ENCODE assay signal across 20 mouse cellular contexts in genomic region chr3:66131264-66131950, GRCm38 (mm10).
DNase-seq lines count a peak whose midpoint lies in the region; ATAC-seq and TF ChIP-seq lines count a peak whose summit lies in the region.
"Had no signal": no experiment of that assay in that cellular context is flagged by ENCODE, and none has a peak within 500 bp of the region (broad histone marks: within the 10 kb centered on the region; RNA-seq: fewer than 3 reads in every experiment).

No protein-coding gene starts in this region.

- no peak overlapping the region for H3K4me2 ChIP-seq in intestine, embryonic 16.5 days (ENCODE audit: low read depth, low read length)
- H3K4me2 ChIP-seq in intestine, postnatal 0 days (replicated peaks; ENCODE audit: low read depth), result no peak overlapping the region
- no peak overlapping the region for H3K4me2 ChIP-seq in midbrain, postnatal 0 days (ENCODE audit: low read depth, low read length, poor library complexity, severe bottlenecking)
- no peak overlapping the region for H3K4me2 ChIP-seq in embryonic facial prominence, embryonic 13.5 days
- H3K4me2 ChIP-seq in limb, embryonic 13.5 days (replicated peaks), result no peak overlapping the region
- H3K4me2 ChIP-seq: forebrain, embryonic 12.5 days; intestine, embryonic 15.5 days; midbrain, embryonic 12.5 days; neural tube, embryonic 13.5 days had no signal

- H3K27me3 ChIP-seq in intestine, embryonic 16.5 days (replicated peaks; ENCODE audit: control insufficient read depth, insufficient read depth, low read length), result no peaks in the 10 kb centered on the region
- no peaks in the 10 kb centered on the region for H3K27me3 ChIP-seq in intestine, postnatal 0 days (replicated peaks; ENCODE audit: control insufficient read depth, insufficient read depth, low read length)
- no peaks in the 10 kb centered on the region for H3K27me3 ChIP-seq in midbrain, postnatal 0 days (ENCODE audit: insufficient read depth, low read length)
- H3K27me3 ChIP-seq in midbrain, embryonic 10.5 days (ENCODE audit: low read depth, poor library complexity, severe bottlenecking), result no peaks in the 10 kb centered on the region
- H3K27me3 ChIP-seq in embryonic facial prominence, embryonic 13.5 days, result no peaks in the 10 kb centered on the region
- no peaks in the 10 kb centered on the region for H3K27me3 ChIP-seq in limb, embryonic 13.5 days
- H3K27me3 ChIP-seq: forebrain, embryonic 12.5 days; intestine, embryonic 15.5 days; midbrain, embryonic 12.5 days; neural tube, embryonic 13.5 days had no signal

- no peaks in the 10 kb centered on the region for H3K36me3 ChIP-seq in intestine, embryonic 16.5 days (ENCODE audit: control insufficient read depth, insufficient read depth, low read length)
- no peaks in the 10 kb centered on the region for H3K36me3 ChIP-seq in intestine, postnatal 0 days (ENCODE audit: control insufficient read depth, insufficient read depth)
- H3K36me3 ChIP-seq in midbrain, postnatal 0 days (ENCODE audit: insufficient read depth, low read length), result no peaks in the 10 kb centered on the region
- H3K36me3 ChIP-seq in midbrain, embryonic 10.5 days, result no peaks in the 10 kb centered on the region
- H3K36me3 ChIP-seq in embryonic facial prominence, embryonic 13.5 days, result no peaks in the 10 kb centered on the region
- no peaks in the 10 kb centered on the region for H3K36me3 ChIP-seq in limb, embryonic 13.5 days
- H3K36me3 ChIP-seq: forebrain, embryonic 12.5 days; intestine, embryonic 15.5 days; midbrain, embryonic 12.5 days; neural tube, embryonic 13.5 days had no signal

- no peak overlapping the region for H3K4me3 ChIP-seq in intestine, embryonic 16.5 days (ENCODE audit: low read length)
- no peak overlapping the region for H3K4me3 ChIP-seq in intestine, postnatal 0 days (ENCODE audit: low read depth, low read length)
- H3K4me3 ChIP-seq in midbrain, postnatal 0 days (ENCODE audit: low read depth, low read length), result no peak overlapping the region
- H3K4me3 ChIP-seq in midbrain, embryonic 10.5 days, result no peak overlapping the region
- no peak overlapping the region for H3K4me3 ChIP-seq in embryonic facial prominence, embryonic 13.5 days
- no peak overlapping the region for H3K4me3 ChIP-seq in limb, embryonic 13.5 days
- H3K4me3 ChIP-seq: forebrain, embryonic 12.5 days; intestine, embryonic 15.5 days; midbrain, embryonic 12.5 days; neural tube, embryonic 13.5 days had no signal

- no peaks in the 10 kb centered on the region for H3K9me3 ChIP-seq in intestine, embryonic 16.5 days (ENCODE audit: control insufficient read depth, low read length)
- no peaks in the 10 kb centered on the region for H3K9me3 ChIP-seq in intestine, postnatal 0 days (ENCODE audit: control insufficient read depth)
- no peaks in the 10 kb centered on the region for H3K9me3 ChIP-seq in midbrain, postnatal 0 days (ENCODE audit: low read length)
- no peaks in the 10 kb centered on the region for H3K9me3 ChIP-seq in midbrain, embryonic 10.5 days (replicated peaks)
- H3K9me3 ChIP-seq in embryonic facial prominence, embryonic 13.5 days, result no peaks in the 10 kb centered on the region
- H3K9me3 ChIP-seq in limb, embryonic 13.5 days, result no peaks in the 10 kb centered on the region
- H3K9me3 ChIP-seq: forebrain, embryonic 12.5 days; intestine, embryonic 15.5 days; midbrain, embryonic 12.5 days; neural tube, embryonic 13.5 days had no signal

- 0 out of 2 replicates have a peak, but pooled peaks have one; percentile 31 for ATAC-seq in intestine, embryonic 16.5 days
- no peak for ATAC-seq in intestine, postnatal 0 days
- ATAC-seq in midbrain, postnatal 0 days (ENCODE audit: low FRiP score), result no peak
- ATAC-seq in embryonic facial prominence, embryonic 13.5 days (ENCODE audit: insufficient number of reproducible peaks, insufficient read depth, low FRiP score, low TSS enrichment, low read depth), result peak; percentile 68; the same call in 1 of the 2 replicates
- peak; percentile 82 for ATAC-seq in limb, embryonic 13.5 days (ENCODE audit: low FRiP score, low read depth)
- ATAC-seq: intestine, embryonic 15.5 days; liver, postnatal 0 days had no signal

- no peak overlapping the region for H3K27ac ChIP-seq in intestine, embryonic 16.5 days (ENCODE audit: low read length)
- no peak overlapping the region for H3K27ac ChIP-seq in intestine, postnatal 0 days (ENCODE audit: low read depth, low read length)
- no peak overlapping the region for H3K27ac ChIP-seq in midbrain, postnatal 0 days (ENCODE audit: low read depth, low read length)
- H3K27ac ChIP-seq in midbrain, embryonic 10.5 days (replicated peaks), result no peak overlapping the region
- peak overlapping the region; percentile 72 for H3K27ac ChIP-seq in embryonic facial prominence, embryonic 13.5 days
- peak overlapping the region; percentile 70; the same call in 1 of the 2 replicates for H3K27ac ChIP-seq in limb, embryonic 13.5 days
- H3K27ac ChIP-seq: forebrain, embryonic 12.5 days; intestine, embryonic 15.5 days; midbrain, embryonic 12.5 days; neural tube, embryonic 13.5 days had no signal

- H3K4me1 ChIP-seq in intestine, embryonic 16.5 days (ENCODE audit: control insufficient read depth, insufficient read depth, low read length), result no peaks in the 10 kb centered on the region
- no peaks in the 10 kb centered on the region for H3K4me1 ChIP-seq in intestine, postnatal 0 days (replicated peaks; ENCODE audit: control insufficient read depth, insufficient read depth, low read length)
- H3K4me1 ChIP-seq in midbrain, postnatal 0 days (ENCODE audit: insufficient read depth, low read length), result no peaks in the 10 kb centered on the region
- peaks cover 10% of the 10 kb centered on the region for H3K4me1 ChIP-seq in midbrain, embryonic 10.5 days
- peaks cover 35% of the 10 kb centered on the region for H3K4me1 ChIP-seq in embryonic facial prominence, embryonic 13.5 days
- H3K4me1 ChIP-seq in limb, embryonic 13.5 days, result peaks cover 20% of the 10 kb centered on the region
- H3K4me1 ChIP-seq: intestine, embryonic 15.5 days; neural tube, embryonic 13.5 days had no signal

- intact Hi-C loops in heart, postnatal 10 days (cut with DNase I), result no loop called here

- no peak for TF ChIP-seq CTCF in intestine, postnatal 0 days (IDR thresholded peaks at IDR 0.05; ENCODE audit: low read depth)
- no peak for TF ChIP-seq CTCF in midbrain, postnatal 0 days (IDR thresholded peaks at IDR 0.05)

- 37% methylated on average over 4 of the region's 4 CpGs for WGBS in intestine, embryonic 16.5 days
- WGBS in intestine, postnatal 0 days, result 48% methylated on average over 4 of the region's 4 CpGs
- 60% methylated on average over 4 of the region's 4 CpGs for WGBS in midbrain, postnatal 0 days
- WGBS in midbrain, embryonic 10.5 days, result 74% methylated on average over 4 of the region's 4 CpGs
- 21% methylated on average over 4 of the region's 4 CpGs for WGBS in embryonic facial prominence, embryonic 13.5 days
- WGBS in limb, embryonic 13.5 days, result 25% methylated on average over 4 of the region's 4 CpGs

- peak; percentile 40 for DNase-seq in midbrain, postnatal 0 days (ENCODE audit: low spot score)
- no peak for DNase-seq in midbrain, embryonic 10.5 days (ENCODE audit: low spot score)
- DNase-seq in heart, adult 11 months, result no peak
- DNase-seq in heart, postnatal 10 days, result no peak
- DNase-seq: adrenal gland, adult 8-10 months; cerebellum, adult 9-10 months; kidney, postnatal 36 days; layer of hippocampus, adult 9-11 months; liver, postnatal 0 days; right cerebral cortex, postnatal 14 days; spleen, adult 18-20 months; thymus, postnatal 36 days had no signal

- no peak overlapping the region for H3K9ac ChIP-seq in intestine, embryonic 16.5 days (ENCODE audit: low read depth, low read length)
- H3K9ac ChIP-seq in intestine, postnatal 0 days (ENCODE audit: low read depth, low read length), result no peak overlapping the region
- no peak overlapping the region for H3K9ac ChIP-seq in midbrain, postnatal 0 days (replicated peaks; ENCODE audit: low read length, poor library complexity, severe bottlenecking)
- no peak overlapping the region for H3K9ac ChIP-seq in embryonic facial prominence, embryonic 13.5 days
- H3K9ac ChIP-seq in limb, embryonic 13.5 days, result no peak overlapping the region
- H3K9ac ChIP-seq: forebrain, embryonic 12.5 days; intestine, embryonic 15.5 days; liver, postnatal 0 days; midbrain, embryonic 12.5 days; neural tube, embryonic 13.5 days had no signal

Comparison
In these comparisons a context has a peak if more than half of its experiments do, and no peak if none do; other contexts are left out.
1. ATAC-seq: peak in intestine, embryonic 16.5 days (single experiment), embryonic facial prominence, embryonic 13.5 days (single experiment) and limb, embryonic 13.5 days (single experiment); none in intestine, postnatal 0 days (single experiment) and midbrain, postnatal 0 days (single experiment).
2. H3K27ac ChIP-seq: peak in embryonic facial prominence, embryonic 13.5 days (single experiment) and limb, embryonic 13.5 days (single experiment); none in intestine, embryonic 16.5 days (single experiment), intestine, postnatal 0 days (single experiment), midbrain, postnatal 0 days (single experiment) and midbrain, embryonic 10.5 days (single experiment).